Mouse (Mus musculus) liver, postnatal 0 days (tissue): ENCODE data around the gene Kalrn. TPM values are rescaled to one million over a fixed set of nuclear protein-coding genes. Genes with fewer than 3 reads are reported as not detected.
A peak's percentile ranks its signal among the peaks of the same experiment; 100 is the strongest.

ENCODE experiments used
- ATAC-seq: fragments of 200-750 bp; cut with Nextera tagmentation; 2 replicates; pipeline ENCODE4 v1.8.0; 2017; ENCODE audit warnings: mild to moderate bottlenecking, moderate library complexity
- DNase-seq: peaks from one replicate; pipeline ENCODE4 v3.0.0-alpha.2; 2016
- H3K27ac ChIP-seq: fragments of 300-500 bp; sonication (generic); 2 replicates; pipeline ENCODE4 v1.5.1; 2014; ENCODE audit warnings: antibody characterized with exemption, moderate library complexity, mild to moderate bottlenecking, low read depth
- H3K27me3 ChIP-seq: fragments of 300-500 bp; sonication (generic); 2 replicates; pipeline ENCODE4 v1.6.1; 2014; ENCODE audit warnings: low read length, control low read depth, mixed read lengths; ENCODE audit not compliant: insufficient read depth
- H3K36me3 ChIP-seq: fragments of 300-500 bp; sonication (generic); replicated peaks from 2 replicates; pipeline ENCODE4 v1.6.1; 2014; ENCODE audit warnings: mild to moderate bottlenecking, control low read depth, low read length, moderate library complexity, mixed read lengths; ENCODE audit not compliant: insufficient read depth
- H3K4me1 ChIP-seq: fragments of 300-500 bp; sonication (generic); 2 replicates; pipeline ENCODE4 v1.6.1; 2014; ENCODE audit warnings: antibody characterized with exemption, mild to moderate bottlenecking, control low read depth; ENCODE audit not compliant: insufficient read depth
- H3K4me2 ChIP-seq: fragments of 300-500 bp; sonication (generic); 2 replicates; pipeline ENCODE4 v1.6.1; 2014; ENCODE audit warnings: low read depth, mild to moderate bottlenecking, low read length, moderate library complexity, mixed read lengths
- H3K4me3 ChIP-seq: fragments of 300-500 bp; sonication (generic); 2 replicates; pipeline ENCODE4 v1.5.1; 2014; ENCODE audit warnings: low read depth, low read length
- H3K9ac ChIP-seq: fragments of 300-500 bp; sonication (generic); replicated peaks from 2 replicates; pipeline ENCODE4 v1.6.1; 2014; ENCODE audit warnings: mild to moderate bottlenecking, moderate library complexity
- H3K9me3 ChIP-seq: fragments of 300-500 bp; sonication (generic); 2 replicates; pipeline ENCODE4 v1.6.1; 2016; ENCODE audit warnings: mild to moderate bottlenecking, control low read depth, low read length, mixed read lengths
- CTCF ChIP-seq: sonication (generic); IDR thresholded peaks from 2 replicates; pipeline ENCODE4 v1.5.1; 2016; ENCODE audit warnings: antibody characterized with exemption, low read depth
- EP300 ChIP-seq: IDR thresholded peaks from 2 replicates; pipeline ENCODE4 v1.6.1; 2016; ENCODE audit warnings: antibody characterized with exemption, low read depth, mild to moderate bottlenecking
- WGBS: fragments of 180-500 bp; shearing (Covaris S2); extraction: QIAGEN DNeasy Blood & Tissue Kit; methylation state at CpG from one replicate; pipeline ENCODE4 v1.1.7; 2014; ENCODE audit not compliant: insufficient replicate concordance; 5-methylcytosine and 5-hydroxymethylcytosine counted together
- polyA plus RNA-seq: library from polyadenylated mRNA; unstranded; fragments of >200 nt; fragmentation: Nextera tagmentation; extraction: Ambion mirVana; gene quantifications from 2 replicates; pipeline ENCODE4 v1.2.1, GENCODE M21; 2015

Gene Kalrn
- polyA plus RNA-seq, 1 experiment from 2014 or later: 16.7 TPM

- no peak overlapping the region for H3K4me2 ChIP-seq
- no peaks in the 10 kb centered on the region for H3K9me3 ChIP-seq
- WGBS: 63% methylated on average over 4 of the region's 4 CpGs
- H3K27me3 ChIP-seq: no peaks in the 10 kb centered on the region
- DNase-seq (no peak), ATAC-seq (no peak)
- H3K4me3 ChIP-seq: no peak overlapping the region
- no peaks in the 10 kb centered on the region for H3K4me1 ChIP-seq
- H3K9ac ChIP-seq: no peak overlapping the region
- no peak overlapping the region for H3K27ac ChIP-seq
- TF ChIP-seq EP300 (no peak), CTCF (no peak)
- no peaks in the 10 kb centered on the region for H3K36me3 ChIP-seq
Observed at GRCm38 (mm10) chr16:34543754-34544153, 29.6 kb downstream of the Kalrn start.

DNA sequence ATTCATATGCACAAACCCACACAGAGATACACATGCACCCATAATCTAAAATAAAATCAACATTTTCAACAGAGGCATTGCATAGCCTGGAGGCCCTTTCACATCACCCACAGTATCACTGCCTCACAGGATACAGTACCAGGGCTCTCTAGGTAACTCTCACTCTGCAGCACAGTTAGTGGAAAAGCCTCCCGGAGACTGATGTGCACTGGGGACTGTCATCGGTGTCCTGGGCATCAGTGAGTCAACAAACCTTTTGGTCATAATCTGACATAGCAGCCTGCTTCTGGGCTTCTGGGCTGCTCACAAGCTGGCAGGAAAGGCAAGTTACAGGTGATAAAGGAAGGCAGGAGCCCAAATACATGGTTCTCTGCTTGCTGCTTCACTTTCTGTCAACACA is 31.0 kb downstream of the Kalrn start:
- 90% methylated on average over 2 of the region's 2 CpGs for WGBS
- no peak for ATAC-seq

GRCm38 (mm10) chr16:34538679-34539185 is 34.6 kb downstream of the Kalrn start:
- WGBS: 65% methylated on average over 5 of the region's 5 CpGs
- DNase-seq (no peak), ATAC-seq (no peak)
- Histone ChIP-seq H3K4me1 (no peaks in the 10 kb centered on the region), H3K4me2 (no peak overlapping the region), H3K9ac (no peak overlapping the region), H3K27me3 (no peaks in the 10 kb centered on the region), H3K4me3 (no peak overlapping the region), H3K9me3 (no peaks in the 10 kb centered on the region), H3K36me3 (no peaks in the 10 kb centered on the region), H3K27ac (no peak overlapping the region)
- no peak for TF ChIP-seq EP300
- TF ChIP-seq CTCF: no peak

More for the DNA sequence above, 31.0 kb downstream of the Kalrn start:
- no peak overlapping the region for H3K4me2 ChIP-seq
- no peak overlapping the region for H3K4me3 ChIP-seq
- TF ChIP-seq CTCF: no peak
- no peak for TF ChIP-seq EP300
- H3K4me1 ChIP-seq: no peaks in the 10 kb centered on the region
- H3K27ac ChIP-seq: no peak overlapping the region
- no peak for DNase-seq
- no peaks in the 10 kb centered on the region for H3K36me3 ChIP-seq
- H3K27me3 ChIP-seq: no peaks in the 10 kb centered on the region
- H3K9me3 ChIP-seq: no peaks in the 10 kb centered on the region
- no peak overlapping the region for H3K9ac ChIP-seq

DNA sequence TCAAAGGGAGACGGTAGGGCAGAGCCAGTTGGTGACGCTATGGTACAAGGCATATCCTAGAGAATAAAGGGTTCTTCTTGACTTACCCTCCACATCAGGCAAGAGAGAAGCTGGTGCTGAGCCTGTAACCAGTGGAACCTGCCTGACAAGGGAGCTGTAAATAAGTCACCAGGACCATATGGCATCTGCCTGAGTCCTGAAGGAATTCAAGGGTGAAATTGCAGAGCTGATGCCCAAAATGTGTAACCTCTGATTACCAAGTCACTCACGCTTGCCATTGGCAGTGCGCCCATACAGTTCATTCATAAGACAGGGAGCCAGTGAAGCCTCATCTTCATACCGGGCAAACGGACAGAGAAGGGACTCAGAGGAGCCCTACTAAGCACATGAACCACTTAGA is 37.0 kb downstream of the Kalrn start:
- TF ChIP-seq EP300: no peak
- no peak for TF ChIP-seq CTCF
- no peaks in the 10 kb centered on the region for H3K36me3 ChIP-seq
- DNase-seq (no peak), ATAC-seq (no peak)
- H3K9ac ChIP-seq: no peak overlapping the region
- H3K9me3 ChIP-seq: no peaks in the 10 kb centered on the region
- H3K27me3 ChIP-seq: no peaks in the 10 kb centered on the region
- no peak overlapping the region for H3K4me2 ChIP-seq
- no peak overlapping the region for H3K4me3 ChIP-seq
- H3K4me1 ChIP-seq: no peaks in the 10 kb centered on the region
- 70% methylated on average over 6 of the region's 6 CpGs for WGBS
- H3K27ac ChIP-seq: no peak overlapping the region

DNA sequence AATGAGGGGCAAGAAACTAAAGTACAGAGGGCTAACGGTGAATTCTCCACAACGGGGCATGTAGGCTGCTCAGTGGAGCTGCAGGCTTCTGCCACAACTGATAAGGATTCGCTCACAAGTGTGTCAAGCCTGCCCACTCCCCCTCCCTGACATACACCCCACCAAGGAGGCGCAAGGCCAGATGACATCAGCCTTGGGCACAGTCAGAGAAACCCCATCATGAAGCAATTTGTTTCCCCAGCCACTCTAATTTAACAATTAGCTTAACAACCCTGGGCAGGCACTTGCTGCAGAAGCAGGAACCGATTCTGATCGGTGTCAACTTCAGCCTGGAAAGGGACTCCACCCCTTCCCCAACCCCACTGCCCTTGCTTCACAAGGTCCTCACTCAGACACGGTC is 38.2 kb downstream of the Kalrn start:
- ATAC-seq (peak; percentile 59; the same call in 1 of the 2 replicates), DNase-seq (no peak)
- no peaks in the 10 kb centered on the region for H3K36me3 ChIP-seq
- no peak overlapping the region for H3K9ac ChIP-seq
- TF ChIP-seq EP300: no peak
- TF ChIP-seq CTCF: no peak
- H3K27me3 ChIP-seq: no peaks in the 10 kb centered on the region
- no peaks in the 10 kb centered on the region for H3K4me1 ChIP-seq
- no peaks in the 10 kb centered on the region for H3K9me3 ChIP-seq
- H3K4me2 ChIP-seq: no peak overlapping the region
- 16% methylated on average over 7 of the region's 7 CpGs for WGBS
- H3K4me3 ChIP-seq: no peak overlapping the region
- H3K27ac ChIP-seq: no peak overlapping the region

DNA sequence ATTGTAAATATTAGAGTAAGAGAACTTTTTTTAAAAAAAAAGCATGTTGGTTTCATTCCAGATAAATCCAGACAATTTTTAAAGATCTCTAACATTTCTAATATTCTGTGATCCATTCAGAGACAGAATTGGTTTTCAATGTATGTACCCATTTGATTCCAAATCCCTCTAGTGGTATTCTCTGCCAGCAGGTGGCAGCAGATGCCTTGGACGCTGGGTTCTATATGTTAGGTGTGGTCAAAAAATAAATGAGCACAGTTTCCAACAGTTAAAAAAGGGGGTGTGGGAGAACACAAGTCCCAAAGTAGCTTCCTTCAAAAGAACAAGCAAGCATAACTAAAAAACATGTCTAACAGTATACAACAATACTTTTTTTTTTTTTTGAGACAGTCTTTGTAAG is 41.8 kb downstream of the Kalrn start:
- no peaks in the 10 kb centered on the region for H3K36me3 ChIP-seq
- no peak for ATAC-seq
- no peak overlapping the region for H3K9ac ChIP-seq
- H3K4me1 ChIP-seq: no peaks in the 10 kb centered on the region
- H3K4me2 ChIP-seq: no peak overlapping the region
- TF ChIP-seq EP300 (no peak), CTCF (peak; percentile 74)
- H3K4me3 ChIP-seq: no peak overlapping the region
- DNase-seq: peak; percentile 62
- 0% methylated on average over 1 of the region's 1 CpGs for WGBS
- no peak overlapping the region for H3K27ac ChIP-seq
- H3K9me3 ChIP-seq: no peaks in the 10 kb centered on the region
- H3K27me3 ChIP-seq: no peaks in the 10 kb centered on the region

- ATAC-seq (no peak), DNase-seq (no peak)
- no peaks in the 10 kb centered on the region for H3K4me1 ChIP-seq
- H3K36me3 ChIP-seq: no peaks in the 10 kb centered on the region
- H3K4me3 ChIP-seq: no peak overlapping the region
- H3K27ac ChIP-seq: no peak overlapping the region
- H3K27me3 ChIP-seq: no peaks in the 10 kb centered on the region
- H3K4me2 ChIP-seq: no peak overlapping the region
- H3K9ac ChIP-seq: no peak overlapping the region
- WGBS: 66% methylated on average over 5 of the region's 5 CpGs
- H3K9me3 ChIP-seq: no peaks in the 10 kb centered on the region
- TF ChIP-seq EP300 (no peak), CTCF (no peak)
Observed at GRCm38 (mm10) chr16:34530029-34530428, 43.3 kb downstream of the Kalrn start.
